Mouse (Mus musculus) liver, adult (tissue): ENCODE results near the gene Tmem238.

ENCODE experiments used
- GATA4 ChIP-seq: IDR thresholded peaks from 2 replicates; pipeline ENCODE4 v1.6.1; 2014; ENCODE audit warnings: mild to moderate bottlenecking, low read length; ENCODE audit not compliant: insufficient replicate concordance

Tmem238 gene

DNA sequence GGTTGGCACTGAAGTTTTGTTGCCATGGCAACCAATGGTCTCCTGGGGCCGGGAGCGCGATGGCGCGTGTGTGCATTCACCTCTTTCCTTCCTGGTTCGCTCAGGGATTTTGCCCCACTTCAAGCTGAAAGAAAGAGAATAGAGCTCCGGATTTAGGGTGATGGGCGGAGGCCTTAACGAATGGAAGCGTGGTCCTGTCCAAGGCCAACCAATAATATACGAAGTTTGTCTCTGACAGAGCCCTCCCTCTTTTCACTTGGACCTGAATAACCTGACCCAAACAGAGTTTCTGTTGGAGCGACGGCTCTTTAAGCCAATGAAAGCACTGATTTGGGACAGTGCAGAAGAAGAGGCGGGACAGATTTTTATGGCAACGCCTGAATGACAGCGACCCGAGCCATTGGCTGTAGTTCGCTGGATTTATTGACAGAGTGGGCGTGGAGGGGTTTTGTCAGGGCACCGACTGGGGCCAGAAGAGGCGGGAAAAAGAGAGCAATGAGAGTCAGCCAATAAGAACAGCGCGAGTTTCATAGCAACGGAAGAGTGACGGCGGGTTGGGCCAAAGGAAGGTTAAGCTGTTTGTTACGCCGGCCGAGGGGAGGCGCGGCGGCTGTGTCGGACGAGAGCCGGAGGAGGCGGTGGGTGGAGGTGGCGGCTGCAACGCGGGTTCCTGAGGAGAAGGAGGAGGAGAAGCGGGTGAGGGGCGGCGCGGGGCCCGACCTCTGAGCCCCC is 49.7 kb downstream of the Tmem238 start, which contains the start of gene Kmt5c:
Kmt5c (plus strand) TSS at position 572 of the 732 bp plus-strand sequence.
- no peak for TF ChIP-seq GATA4

DNA sequence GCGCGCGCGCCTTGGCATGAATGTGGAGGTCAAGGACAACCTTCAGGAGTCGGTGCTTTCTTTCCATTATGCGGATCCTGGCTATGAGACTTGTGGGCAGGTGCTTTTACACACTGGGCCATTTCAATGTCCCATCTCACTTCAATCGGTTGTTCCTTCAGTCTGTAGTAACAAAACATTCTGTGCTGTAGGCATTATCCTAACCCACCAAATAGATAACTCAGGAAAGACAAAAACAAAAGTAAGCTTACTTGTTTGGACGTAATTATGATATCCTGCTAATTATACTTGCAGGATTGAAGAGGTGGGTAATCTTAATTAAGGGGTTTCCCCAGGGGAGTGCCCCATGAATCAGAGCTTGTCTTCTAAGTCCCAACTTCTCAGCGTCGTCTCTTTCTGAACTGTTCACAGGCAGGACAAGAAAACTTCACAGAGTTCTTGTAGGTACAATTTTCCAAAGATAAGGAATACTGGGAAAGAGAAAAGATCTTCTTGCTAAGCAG is 50.4 kb downstream of the Tmem238 start:
- TF ChIP-seq GATA4, result no peak
